Mouse (Mus musculus) gastrocnemius, postnatal 14 days (tissue): Measurements from ENCODE around the gene Micu2. TPM values are rescaled to one million over a fixed set of nuclear protein-coding genes. Genes with fewer than 3 reads are reported as not detected.

Experiments used
- DNase-seq: peaks from one replicate; pipeline ENCODE4 v3.0.0; 2021; ENCODE audit warnings: mixed read lengths
- intact Hi-C: fragments of 180-260 bp; cut with DNase I; formaldehyde crosslinking; loops from one replicate; pipeline ENCODE4 v1.15.1; 2025; ENCODE audit warnings: low total_unique reads
- long read RNA-seq, 2 experiments: library from polyadenylated mRNA; stranded (forward); transcript quantifications; one replicate each; pipeline ENCODE4 v2.0.0; 2021
- total RNA-seq, 2 experiments: library from RNA; stranded (reverse); gene quantifications; 2 replicates each; pipeline ENCODE4 v1.2.3; 2021

Micu2 gene
- total RNA-seq, result 10 to 100 TPM; 40.7 to 42.1 TPM
- long read RNA-seq, experiment 1, transcript Micu2-201 (12 exons, 2,329 nt), result major isoform, 33 of 40 reads
- long read RNA-seq, experiment 1, partial matches to known transcripts, result 2 of 40 reads
- long read RNA-seq, experiment 1, other reads (novel, unspliced or antisense), result 5 of 40 reads
- long read RNA-seq, experiment 2, transcript Micu2-201 (12 exons, 2,329 nt), result major isoform, 41 of 48 reads
- long read RNA-seq, experiment 2, partial matches to known transcripts, result 5 of 48 reads
- long read RNA-seq, experiment 2, other reads (novel, unspliced or antisense), result 2 of 48 reads

- intact Hi-C loops, result no loop called here
- peak; percentile 86 for DNase-seq
These were observed at the start of gene Micu2 for GRCm38 (mm10) chr14:57998526-57999401. Micu2 (minus strand) TSS chr14:57999262.

DNA sequence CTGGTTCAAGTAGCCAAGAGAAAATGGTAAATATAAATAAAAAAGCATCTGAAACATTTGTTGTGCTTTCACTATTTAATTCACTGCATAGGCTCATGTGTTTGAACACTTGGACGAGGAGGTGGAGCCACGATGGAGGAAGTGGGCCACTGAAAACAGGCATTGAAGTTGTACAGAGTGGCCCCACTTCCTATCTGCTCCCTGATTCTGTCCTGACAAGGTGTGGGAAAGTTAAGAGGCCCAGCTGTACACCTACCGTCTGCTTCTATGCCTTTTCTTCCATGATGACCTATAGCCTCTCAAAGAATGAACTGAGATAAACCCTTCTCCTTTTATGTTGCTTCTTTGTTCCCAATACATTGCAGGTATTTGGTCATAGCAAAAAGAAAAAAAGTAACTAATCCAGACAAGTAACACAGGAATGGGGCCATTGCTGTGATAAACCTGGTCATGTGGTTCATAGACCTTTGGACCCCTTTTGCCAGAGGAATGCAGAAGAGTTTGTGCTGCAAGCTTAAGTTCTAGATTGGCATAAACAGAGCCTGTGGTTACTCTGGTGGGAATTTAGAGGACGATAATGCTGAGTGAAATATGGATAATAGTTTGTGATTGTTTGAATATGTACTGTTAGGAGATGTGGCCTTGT is 47.7 kb upstream of the Micu2 start:
- intact Hi-C loops, result no loop called here
- DNase-seq, result no peak

DNA sequence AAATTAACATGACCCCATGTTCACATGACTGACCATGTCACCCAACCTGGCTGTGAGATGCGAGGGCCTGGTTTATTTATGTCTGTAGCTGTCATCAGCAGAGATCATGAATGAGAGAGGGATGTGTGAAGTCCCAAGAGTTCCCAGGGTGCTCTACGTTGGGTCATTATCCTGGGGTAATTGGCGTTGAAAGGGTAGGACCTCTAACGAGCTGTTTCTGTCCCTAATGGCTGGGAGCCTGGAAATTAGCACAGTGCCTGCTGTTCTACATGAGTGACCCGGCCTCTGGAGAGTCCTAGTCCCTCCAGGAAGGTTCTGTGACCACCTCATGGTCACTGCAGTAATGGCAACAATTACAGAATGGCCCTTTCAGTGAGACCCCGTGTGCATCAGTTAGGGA is 37.1 kb upstream of the Micu2 start:
- intact Hi-C loops, result loop anchor here (5.0 to 10.0 kb wide), 3 partner anchors 341 to 1079 kb away; no protein-coding TSS in a partner anchor
- DNase-seq, result no peak

- DNase-seq, result peak; percentile 12
- intact Hi-C loops, result loop anchor here (10.0 kb wide), 1 partner anchor 1080 kb away; no protein-coding TSS in a partner anchor
These were observed 35.5 kb upstream of the Micu2 start for GRCm38 (mm10) chr14:58034567-58034966.

GRCm38 (mm10) chr14:58018869-58019268 is 19.8 kb upstream of the Micu2 start:
- intact Hi-C loops, result no loop called here
- no peak for DNase-seq

- DNase-seq, result no peak
- intact Hi-C loops, result no loop called here
These were observed 4.8 kb upstream of the Micu2 start for GRCm38 (mm10) chr14:58003852-58004251.

GRCm38 (mm10) chr14:58002161-58002560 is 3.1 kb upstream of the Micu2 start:
- DNase-seq, result no peak
- intact Hi-C loops, result no loop called here

DNA sequence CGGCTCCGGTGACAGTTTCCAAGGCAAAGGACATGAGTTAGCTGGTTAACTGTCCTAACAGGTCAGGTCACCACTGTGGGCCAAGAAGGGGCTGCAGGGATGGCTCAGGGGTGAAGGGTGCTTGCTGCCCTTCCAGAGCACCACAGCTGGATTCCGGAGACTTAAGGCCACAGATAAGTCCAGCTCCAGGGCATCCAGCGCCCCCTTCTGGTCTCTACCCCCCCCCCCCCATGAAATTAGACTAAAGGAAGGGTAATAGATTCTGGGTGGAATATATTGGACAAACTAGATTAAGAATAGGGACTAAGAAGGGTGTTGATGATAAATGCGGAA is 306 bp upstream of the Micu2 start:
- intact Hi-C loops, result no loop called here
- no peak for DNase-seq

- intact Hi-C loops, result no loop called here
- no peak for DNase-seq
These were observed 1.6 kb downstream of the Micu2 start for GRCm38 (mm10) chr14:57997431-57997830.

DNA sequence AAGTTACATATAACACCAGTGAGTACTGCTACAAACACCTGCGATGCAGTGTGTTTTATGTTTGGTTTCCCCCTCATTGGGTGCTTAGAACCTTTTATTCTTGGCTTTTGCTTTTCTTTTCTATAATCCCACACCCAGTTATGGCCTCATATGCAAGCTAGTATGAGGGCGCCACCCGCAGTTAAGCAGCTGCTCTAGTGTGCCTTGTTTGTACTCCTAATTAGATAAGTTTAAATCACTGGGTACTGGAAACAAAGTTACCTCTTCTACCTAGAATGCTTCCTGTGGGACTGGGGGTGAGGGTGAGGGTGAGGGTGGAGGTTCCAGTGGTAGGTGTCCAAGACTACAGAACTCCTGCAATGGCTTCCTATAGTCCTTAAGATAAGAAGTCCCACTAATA is 2.9 kb downstream of the Micu2 start:
- intact Hi-C loops, result no loop called here
- DNase-seq, result no peak

- intact Hi-C loops, result no loop called here
- no peak for DNase-seq
These were observed 7.3 kb downstream of the Micu2 start for GRCm38 (mm10) chr14:57991761-57992160.

- DNase-seq, result no peak
- intact Hi-C loops, result no loop called here
These were observed 9.9 kb downstream of the Micu2 start for GRCm38 (mm10) chr14:57989162-57989561.

DNA sequence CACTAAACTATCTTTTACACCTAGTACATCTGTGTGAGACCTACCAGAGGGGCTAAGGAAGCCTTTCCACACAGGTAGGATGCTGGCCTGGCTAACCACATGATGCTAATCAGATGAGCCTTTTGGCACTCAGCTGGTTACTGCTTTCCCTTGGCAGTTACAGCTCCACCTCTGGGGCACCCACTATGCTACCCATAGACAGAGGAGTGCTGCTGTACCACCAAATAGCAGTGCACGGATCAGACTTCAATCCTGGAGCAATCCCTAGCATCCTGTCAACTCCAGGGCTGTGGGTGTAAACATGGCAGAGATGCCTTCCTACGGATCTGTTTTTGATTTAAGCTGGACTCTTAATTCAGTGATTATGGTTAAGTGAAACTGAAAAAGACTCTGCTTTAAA is 13.3 kb downstream of the Micu2 start:
- DNase-seq, result no peak
- intact Hi-C loops, result no loop called here

DNA sequence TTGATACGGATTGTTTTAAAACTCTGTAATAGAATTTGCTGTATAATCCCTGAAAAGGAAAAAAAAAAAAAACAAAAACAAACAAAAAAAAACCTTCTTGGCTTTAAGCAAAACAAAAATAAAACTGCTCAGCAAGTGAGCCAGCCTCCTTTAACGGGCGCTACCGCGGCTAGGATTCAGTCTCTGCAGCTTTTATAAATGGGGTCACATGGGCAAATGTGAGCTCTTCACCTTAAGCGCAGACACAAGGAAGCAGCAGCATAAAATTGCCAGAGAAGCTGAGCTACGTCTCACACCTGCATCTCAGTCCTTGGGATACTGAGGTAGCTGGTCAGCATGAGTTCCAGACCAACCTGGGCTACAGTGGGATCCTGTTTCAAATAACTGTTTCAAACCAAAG is 16.6 kb downstream of the Micu2 start:
- intact Hi-C loops, result no loop called here
- no peak for DNase-seq

DNA sequence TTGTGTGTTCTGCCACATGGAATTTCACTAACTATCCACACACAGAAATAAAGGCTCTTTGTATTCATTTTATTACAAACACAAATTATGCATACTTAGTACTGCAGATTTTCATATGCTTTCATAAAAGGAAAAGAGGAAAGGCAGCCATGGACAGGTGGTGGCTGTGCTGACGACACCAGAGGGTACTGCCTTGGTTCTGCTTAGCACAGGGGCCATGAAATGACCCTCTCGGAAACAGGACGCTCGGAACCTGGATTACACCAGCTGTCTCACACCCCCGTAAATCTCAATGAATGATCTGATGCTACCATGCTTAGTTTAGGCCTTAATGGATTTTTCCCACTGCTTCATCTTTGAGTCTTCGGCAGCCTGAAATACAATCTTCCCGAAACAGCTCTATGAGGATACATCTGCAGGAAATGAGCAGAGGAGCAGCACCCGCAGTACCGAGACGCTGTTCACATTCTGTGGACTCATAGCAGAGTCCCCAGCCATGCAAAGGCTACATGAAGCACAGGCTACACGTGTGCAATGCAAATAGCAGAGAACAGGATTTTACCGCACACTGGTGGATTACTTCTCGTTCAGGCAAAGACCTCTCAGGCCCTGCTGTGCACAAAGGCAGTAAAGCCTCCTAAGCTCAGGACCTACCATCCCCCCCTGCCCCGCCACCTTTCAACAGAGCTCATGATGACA is 17.2 kb downstream of the Micu2 start:
- no peak for DNase-seq
- intact Hi-C loops, result no loop called here

GRCm38 (mm10) chr14:57980776-57981175 is 18.3 kb downstream of the Micu2 start:
- intact Hi-C loops, result no loop called here
- DNase-seq, result no peak

GRCm38 (mm10) chr14:57980179-57980578 is 18.9 kb downstream of the Micu2 start:
- intact Hi-C loops, result no loop called here
- DNase-seq, result peak; percentile 34

DNA sequence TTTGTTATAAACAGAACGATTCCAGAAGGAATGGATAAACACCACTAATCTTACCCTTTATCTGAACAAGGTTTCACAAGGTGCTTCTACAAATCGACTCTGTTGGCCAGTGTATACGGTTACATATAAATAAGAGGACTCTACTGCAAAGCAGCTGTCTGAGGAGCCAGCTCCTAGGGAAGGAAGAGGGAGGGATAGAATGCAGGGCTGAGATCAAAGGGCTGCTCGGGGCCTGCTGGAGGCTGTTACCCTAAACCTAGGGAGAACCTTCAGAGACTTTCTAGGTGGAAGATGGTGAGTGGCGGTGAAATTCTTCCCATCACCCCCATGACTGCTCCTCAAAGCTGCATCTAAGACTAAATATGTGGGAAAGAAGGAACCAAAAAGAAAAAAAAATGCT is 20.9 kb downstream of the Micu2 start:
- DNase-seq, result no peak
- intact Hi-C loops, result no loop called here

GRCm38 (mm10) chr14:57975656-57976055 is 23.4 kb downstream of the Micu2 start:
- intact Hi-C loops, result no loop called here
- DNase-seq, result no peak

- intact Hi-C loops, result no loop called here
- no peak for DNase-seq
These were observed 27.0 kb downstream of the Micu2 start for GRCm38 (mm10) chr14:57971986-57972525.
